Mouse (Mus musculus) liver, adult 2 months (tissue): ENCODE measurements at regions not wholly inside any gene's neighbourhood (a gene's known extent, or its start where the extent isn't known, plus 50 kb on each side); places are given as distances from the start of the nearest gene placed in this dataset.

ENCODE experiments used
- DNase-seq: peaks from one replicate; pipeline ENCODE4 v3.0.0-alpha.2; 2011; ENCODE audit warnings: low read depth, low spot score; ENCODE audit errors: extremely low read depth
- H3K27ac ChIP-seq: fragments of 200-500 bp; replicated peaks from 2 replicates; pipeline ENCODE4 v1.5.1; 2012; ENCODE audit warnings: low read depth, mild to moderate bottlenecking, control low read depth, inconsistent platforms, low read length; ENCODE audit not compliant: insufficient read depth
- H3K27me3 ChIP-seq: fragments of 200-500 bp; 2 replicates; pipeline ENCODE4 v1.6.1; 2012; ENCODE audit warnings: mild to moderate bottlenecking, moderate library complexity, low read length, inconsistent platforms; ENCODE audit not compliant: control insufficient read depth, insufficient read depth
- H3K36me3 ChIP-seq: fragments of 200-500 bp; 2 replicates; pipeline ENCODE4 v1.6.1; 2012; ENCODE audit warnings: low read length, inconsistent platforms; ENCODE audit not compliant: control insufficient read depth, insufficient read depth
- H3K4me1 ChIP-seq: fragments of 200-500 bp; 2 replicates; pipeline ENCODE4 v1.6.1; 2011; ENCODE audit warnings: low read length; ENCODE audit not compliant: control insufficient read depth, insufficient read depth
- H3K4me3 ChIP-seq: fragments of 200-500 bp; 2 replicates; pipeline ENCODE4 v1.5.1; 2011; ENCODE audit warnings: low read depth, mild to moderate bottlenecking, control low read depth, low read length, moderate library complexity; ENCODE audit not compliant: insufficient read depth
- H3K79me2 ChIP-seq: fragments of 200-500 bp; 2 replicates; pipeline ENCODE4 v1.6.1; 2012; ENCODE audit warnings: inconsistent platforms, mild to moderate bottlenecking, low read length, moderate library complexity; ENCODE audit not compliant: control insufficient read depth, insufficient read depth
- H3K9ac ChIP-seq: fragments of 200-500 bp; 2 replicates; pipeline ENCODE4 v1.6.1; 2012; ENCODE audit warnings: low read depth, mild to moderate bottlenecking, control low read depth, inconsistent platforms, low read length
- CTCF ChIP-seq: fragments of 200-500 bp; IDR thresholded peaks from 2 replicates; pipeline ENCODE4 v1.5.1; 2011; ENCODE audit warnings: low read depth, low read length, control low read depth
- POLR2A ChIP-seq: fragments of 200-500 bp; IDR thresholded peaks from 2 replicates; pipeline ENCODE4 v1.6.1; 2011; ENCODE audit warnings: low read length, control low read depth; ENCODE audit not compliant: insufficient read depth; ENCODE audit errors: extremely low read depth
- WGBS: fragments of 180-500 bp; shearing (Covaris S2); methylation state at CpG from one replicate; pipeline ENCODE4 v1.1.7; 2018; 5-methylcytosine and 5-hydroxymethylcytosine counted together

DNA sequence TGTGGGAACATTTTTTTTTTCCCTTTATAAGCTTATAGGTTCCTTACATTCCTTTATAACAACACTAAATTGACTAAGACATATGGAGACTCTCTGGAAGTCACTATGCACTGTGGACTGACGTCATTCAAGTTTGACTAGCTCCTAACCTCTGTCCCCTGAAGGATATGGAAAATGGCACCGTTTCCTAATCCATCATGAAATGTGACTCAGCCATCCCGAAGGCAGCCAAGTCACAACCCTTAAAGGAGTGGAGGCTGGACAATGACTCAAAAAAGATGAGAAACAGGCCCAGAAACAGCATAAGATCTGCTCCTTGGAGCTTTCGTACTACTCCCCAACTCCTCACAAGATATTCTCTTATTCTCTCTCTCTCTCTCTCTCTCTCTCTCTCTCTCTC lies 253.5 kb downstream of the Hhipl2 start:
- no peaks in the 10 kb centered on the region for H3K4me1 ChIP-seq
- H3K36me3 ChIP-seq = no peaks in the 10 kb centered on the region
- H3K27ac ChIP-seq = no peak overlapping the region
- TF ChIP-seq CTCF = no peak
- no peak for TF ChIP-seq POLR2A
- no peak for DNase-seq
- 74% methylated on average over 4 of the region's 4 CpGs for WGBS
- no peak overlapping the region for H3K4me3 ChIP-seq
- H3K27me3 ChIP-seq = no peaks in the 10 kb centered on the region
- no peak overlapping the region for H3K9ac ChIP-seq
- no peaks in the 10 kb centered on the region for H3K79me2 ChIP-seq

DNA sequence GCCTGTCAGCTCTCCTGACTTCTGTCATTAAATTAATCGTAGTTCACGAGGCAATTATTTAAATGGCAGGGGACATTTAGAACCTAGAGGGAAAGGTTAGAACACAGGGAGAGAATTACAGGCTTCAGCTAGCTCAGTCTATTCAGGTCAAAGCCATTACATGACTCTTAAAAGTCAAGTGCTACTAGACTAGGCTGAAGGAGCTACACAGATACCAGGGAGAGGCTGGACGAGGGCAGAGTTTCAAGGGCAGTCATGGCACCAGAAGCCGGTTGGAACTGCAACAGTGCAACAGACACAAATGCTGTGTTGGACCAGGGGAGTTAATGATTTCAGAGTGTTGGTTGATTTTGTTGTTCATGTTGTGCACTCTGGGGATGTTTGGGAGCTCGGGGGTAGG lies 254.5 kb downstream of the Hhipl2 start:
- H3K4me3 ChIP-seq = no peak overlapping the region
- 82% methylated on average over 5 of the region's 5 CpGs for WGBS
- TF ChIP-seq CTCF = no peak
- no peak for TF ChIP-seq POLR2A

DNA sequence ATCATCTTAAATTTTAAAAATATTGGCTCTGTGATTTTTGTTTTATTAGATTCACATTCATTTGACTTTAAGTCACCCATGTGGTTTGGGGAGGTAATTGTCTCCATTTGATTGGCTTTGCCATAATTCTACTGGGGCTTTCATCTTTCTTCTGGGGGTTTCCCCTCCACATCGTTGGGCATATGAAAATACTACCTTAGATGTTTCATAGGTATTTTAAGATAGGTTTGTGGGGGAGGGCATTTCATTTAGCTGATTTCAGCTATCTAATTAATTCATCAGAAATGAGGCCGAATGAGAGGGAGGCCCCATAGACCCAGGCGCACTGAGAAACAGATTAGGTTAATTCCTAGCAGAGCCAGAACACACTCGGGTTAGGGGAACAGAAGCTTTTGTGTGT lies 259.6 kb downstream of the Hhipl2 start:
- no peak for DNase-seq
- Histone ChIP-seq H3K27ac (no peak overlapping the region), H3K9ac (no peak overlapping the region), H3K79me2 (no peaks in the 10 kb centered on the region), H3K27me3 (no peaks in the 10 kb centered on the region), H3K4me3 (no peak overlapping the region), H3K36me3 (no peaks in the 10 kb centered on the region), H3K4me1 (no peaks in the 10 kb centered on the region)
- TF ChIP-seq POLR2A (no peak), CTCF (no peak)
- 94% methylated on average over 4 of the region's 4 CpGs for WGBS

More for the DNA sequence above, 254.5 kb downstream of the Hhipl2 start:
- DNase-seq = no peak
- no peak overlapping the region for H3K27ac ChIP-seq
- no peak overlapping the region for H3K9ac ChIP-seq
- H3K79me2 ChIP-seq = no peaks in the 10 kb centered on the region
- no peaks in the 10 kb centered on the region for H3K27me3 ChIP-seq
- no peaks in the 10 kb centered on the region for H3K36me3 ChIP-seq
- no peaks in the 10 kb centered on the region for H3K4me1 ChIP-seq

DNA sequence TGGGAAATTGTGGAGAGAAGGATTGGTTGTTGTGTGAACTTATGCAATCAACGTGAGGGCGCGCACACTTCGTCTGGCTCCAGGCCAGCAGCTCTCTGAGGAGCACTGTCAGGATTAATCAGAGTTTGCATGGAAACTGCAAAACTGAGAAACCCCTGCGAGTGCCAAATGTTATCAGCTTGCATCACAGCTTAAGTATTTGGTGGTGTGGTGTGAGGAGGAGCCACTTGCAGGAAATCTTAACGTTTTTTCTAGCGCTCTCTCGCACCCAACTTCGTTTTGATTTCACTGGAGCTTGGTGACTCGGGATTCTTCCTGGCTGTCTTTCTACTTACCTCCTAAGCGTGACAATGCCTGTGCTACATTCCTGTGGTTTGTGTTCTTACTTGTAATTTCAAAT lies 261.9 kb downstream of the Hhipl2 start:
- 55% methylated on average over 11 of the region's 11 CpGs for WGBS
- DNase-seq = no peak
- no peaks in the 10 kb centered on the region for H3K4me1 ChIP-seq
- no peaks in the 10 kb centered on the region for H3K36me3 ChIP-seq
- no peak overlapping the region for H3K4me3 ChIP-seq
- no peak overlapping the region for H3K9ac ChIP-seq
- H3K79me2 ChIP-seq = no peaks in the 10 kb centered on the region
- no peak for TF ChIP-seq POLR2A
- no peak for TF ChIP-seq CTCF
- H3K27ac ChIP-seq = no peak overlapping the region
- H3K27me3 ChIP-seq = no peaks in the 10 kb centered on the region

DNA sequence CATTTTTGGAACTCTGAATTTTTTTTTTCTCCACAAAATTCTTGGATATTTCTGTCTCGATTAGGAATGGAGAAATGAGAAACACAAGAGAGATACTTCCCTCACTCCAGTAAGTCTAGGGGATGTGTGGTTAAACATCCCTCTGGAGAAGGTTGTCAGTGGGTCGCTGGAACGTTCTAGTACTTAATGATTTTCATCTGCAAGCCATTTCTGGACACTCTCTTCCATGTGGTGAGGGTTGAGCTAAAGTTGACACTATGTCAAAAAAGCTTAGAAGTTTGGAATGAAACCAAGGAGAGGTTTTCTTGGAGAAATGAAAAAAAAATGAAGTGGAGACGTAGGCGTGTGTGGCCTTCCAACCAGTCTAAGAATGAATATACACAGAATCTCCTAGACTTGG lies 268.0 kb downstream of the Hhipl2 start:
- TF ChIP-seq CTCF (no peak), POLR2A (no peak)
- Histone ChIP-seq H3K4me1 (no peaks in the 10 kb centered on the region), H3K4me3 (no peak overlapping the region), H3K36me3 (no peaks in the 10 kb centered on the region), H3K27me3 (no peaks in the 10 kb centered on the region), H3K27ac (no peak overlapping the region), H3K79me2 (no peaks in the 10 kb centered on the region), H3K9ac (no peak overlapping the region)
- DNase-seq = no peak
- 89% methylated on average over 5 of the region's 5 CpGs for WGBS

DNA sequence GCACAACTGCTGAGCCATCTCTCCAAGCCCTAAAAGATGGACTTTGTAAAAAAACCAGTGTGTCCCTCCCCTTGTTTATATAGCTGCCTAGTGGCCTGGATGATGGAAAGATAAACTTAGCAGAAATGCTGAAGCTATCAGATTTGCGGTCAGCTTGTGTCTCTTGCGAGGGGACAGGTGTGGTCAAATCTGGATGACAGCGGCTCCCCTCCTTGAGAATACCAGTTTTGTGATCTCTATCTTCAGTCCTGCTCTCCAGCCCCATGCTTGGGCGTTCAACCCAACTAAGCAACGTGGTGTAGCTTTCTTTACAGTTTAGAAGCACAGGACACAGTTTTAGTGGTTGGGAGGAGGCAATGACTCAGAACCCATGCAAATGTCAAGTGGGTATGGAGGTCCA lies 274.7 kb downstream of the Hhipl2 start:
- WGBS = 74% methylated on average over 5 of the region's 5 CpGs
- TF ChIP-seq CTCF = no peak
- no peak for TF ChIP-seq POLR2A
- H3K27ac ChIP-seq = no peak overlapping the region
- no peaks in the 10 kb centered on the region for H3K36me3 ChIP-seq
- no peaks in the 10 kb centered on the region for H3K4me1 ChIP-seq
- H3K79me2 ChIP-seq = no peaks in the 10 kb centered on the region
- no peaks in the 10 kb centered on the region for H3K27me3 ChIP-seq
- H3K4me3 ChIP-seq = no peak overlapping the region
- no peak overlapping the region for H3K9ac ChIP-seq
- no peak for DNase-seq
